8 mouse cellular contexts compared by ENCODE assay signal in the genomic region with DNA sequence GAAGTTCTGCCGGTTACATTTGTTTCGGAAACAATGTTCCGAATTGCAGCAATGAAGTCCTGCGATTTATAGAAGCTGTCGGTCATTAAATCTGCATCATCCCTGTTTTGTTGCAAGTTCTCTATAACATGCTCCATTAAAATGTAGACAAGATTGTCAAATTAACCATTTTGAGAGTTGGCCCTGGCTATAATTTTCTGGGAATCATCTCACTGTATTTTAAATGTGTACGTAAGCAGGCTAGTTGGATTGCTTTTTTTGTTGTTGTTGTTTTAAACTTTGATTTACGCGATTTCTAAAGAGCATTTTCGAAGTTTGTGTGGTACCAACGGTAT. TPM values are rescaled to one million over a fixed set of nuclear protein-coding genes. Genes with fewer than 3 reads are reported as not detected.
DNase-seq lines count a peak whose midpoint lies in the region; ATAC-seq and TF ChIP-seq lines count a peak whose summit lies in the region.

No protein-coding gene starts in this region.

- peaks cover 25% of the 10 kb centered on the region for H3K4me1 ChIP-seq in heart, embryonic 15.5 days (replicated peaks)
- H3K4me1 ChIP-seq in ES-E14 (ENCODE audit: control insufficient read depth in 2 of 2, insufficient read depth in 2 of 2, low read length in 2 of 2, poor library complexity in 1 of 2): peaks cover 2 to 10% of the 10 kb centered on the region in 2 experiments; a peak in 3 of 4 replicates
- H3K4me1 ChIP-seq in hindbrain, embryonic 10.5 days (replicated peaks): peaks cover 14% of the 10 kb centered on the region
- peaks cover 36% of the 10 kb centered on the region for H3K4me1 ChIP-seq in midbrain, embryonic 10.5 days

- H3K9me3 ChIP-seq in heart, embryonic 15.5 days (replicated peaks): no peaks in the 10 kb centered on the region
- no peaks in the 10 kb centered on the region for H3K9me3 ChIP-seq in ES-E14 (ENCODE audit: control insufficient read depth, insufficient read depth, low read depth, low read length)
- 0 out of 2 replicates have a peak, but pooled peaks cover 5% of the 10 kb centered on the region for H3K9me3 ChIP-seq in hindbrain, embryonic 10.5 days
- no peaks in the 10 kb centered on the region; the same call in 1 of the 2 replicates for H3K9me3 ChIP-seq in midbrain, embryonic 10.5 days (replicated peaks)

- WGBS in heart, embryonic 15.5 days: 12% methylated on average over 10 of the region's 10 CpGs
- 18% methylated on average over 10 of the region's 10 CpGs for WGBS in hindbrain, embryonic 10.5 days
- 21% methylated on average over 10 of the region's 10 CpGs for WGBS in midbrain, embryonic 10.5 days

- peak overlapping the region; percentile 96 for H3K9ac ChIP-seq in heart, embryonic 15.5 days
- H3K9ac ChIP-seq in ES-E14 (ENCODE audit: insufficient read depth, low read depth, low read length, poor library complexity, severe bottlenecking): peak overlapping the region; percentile 93; the same call in 1 of the 2 replicates

- in situ Hi-C loops in ES-E14 (cut with MboI; ENCODE audit: low sequenced_read_pairs in 2 of 2, unreplicated experiment in 2 of 2): no loop called here

- no peak for ATAC-seq in heart, embryonic 15.5 days (replicated peaks; ENCODE audit: insufficient number of reproducible peaks, insufficient read depth, low FRiP score, low read depth)

- peak overlapping the region; percentile 99 for H3K27ac ChIP-seq in heart, embryonic 15.5 days
- H3K27ac ChIP-seq in ES-E14 (ENCODE audit: insufficient read depth, low read depth, low read length, poor library complexity, severe bottlenecking): no peak overlapping the region
- peak overlapping the region; percentile 100 for H3K27ac ChIP-seq in hindbrain, embryonic 10.5 days
- peak overlapping the region; percentile 100 for H3K27ac ChIP-seq in midbrain, embryonic 10.5 days (replicated peaks)

- H3K4me2 ChIP-seq in heart, embryonic 15.5 days: peak overlapping the region; percentile 67

- no peaks in the 10 kb centered on the region for H3K36me3 ChIP-seq in heart, embryonic 15.5 days
- no peaks in the 10 kb centered on the region for H3K36me3 ChIP-seq in ES-E14 (ENCODE audit: control insufficient read depth, insufficient read depth, low read length, poor library complexity, severe bottlenecking)
- H3K36me3 ChIP-seq in hindbrain, embryonic 10.5 days: peaks cover 8% of the 10 kb centered on the region
- peaks cover 16% of the 10 kb centered on the region for H3K36me3 ChIP-seq in midbrain, embryonic 10.5 days

- H3K27me3 ChIP-seq in heart, embryonic 15.5 days: no peaks in the 10 kb centered on the region
- no peaks in the 10 kb centered on the region for H3K27me3 ChIP-seq in hindbrain, embryonic 10.5 days (ENCODE audit: insufficient read depth, poor library complexity, severe bottlenecking)
- no peaks in the 10 kb centered on the region for H3K27me3 ChIP-seq in midbrain, embryonic 10.5 days (ENCODE audit: low read depth, poor library complexity, severe bottlenecking)

- peak overlapping the region; percentile 83 for H3K4me3 ChIP-seq in heart, embryonic 15.5 days
- peak overlapping the region; percentile 69 to 88 for H3K4me3 ChIP-seq in ES-E14 (ENCODE audit: insufficient read depth in 1 of 2, low read depth in 1 of 2, low read length in 2 of 2, poor library complexity in 1 of 2, severe bottlenecking in 1 of 2)
- H3K4me3 ChIP-seq in hindbrain, embryonic 10.5 days: peak overlapping the region; percentile 93
- H3K4me3 ChIP-seq in midbrain, embryonic 10.5 days: peak overlapping the region; percentile 92

- DNase-seq in heart, postnatal 4 days: no peak
- no peak for DNase-seq in ES-E14 (ENCODE audit: low read depth, low spot score)
- DNase-seq in hindbrain, embryonic 10.5 days (ENCODE audit: low spot score): no peak
- DNase-seq in midbrain, embryonic 10.5 days (ENCODE audit: low spot score): no peak
- no peak for DNase-seq in layer of hippocampus, postnatal 36 days
- DNase-seq in urinary bladder, adult 18-20 months (ENCODE audit: low spot score in 2 of 2): no peak
- DNase-seq in MN1 (ENCODE audit: low spot score): no peak

TF ChIP-seq in ES-E14, 5 proteins besides CTCF, POLR2A, EP300 and RAD21:
- no peak for TF ChIP-seq MAFK (IDR thresholded peaks at IDR 0.05; ENCODE audit: insufficient read depth, low read depth, low read length)
- TF ChIP-seq CHD2 (IDR thresholded peaks at IDR 0.05; ENCODE audit: low read depth, low read length): no peak
- TF ChIP-seq ZNF384 (IDR thresholded peaks at IDR 0.05; ENCODE audit: low read depth, low read length): no peak
- no peak for TF ChIP-seq ZC3H11A (IDR thresholded peaks at IDR 0.05; ENCODE audit: borderline replicate concordance, low read depth, low read length)
- no peak for TF ChIP-seq HCFC1 (IDR thresholded peaks at IDR 0.05; ENCODE audit: borderline replicate concordance, insufficient read depth, low read length)

RNA-seq across cellular contexts. Expression of gene Qk, which starts 0.8 kb away (rescaled TPM):
- 34.3 and 43.3 TPM in 2 replicates for polyA plus RNA-seq in heart, embryonic 15.5 days (2015; fragmentation: Nextera tagmentation; extraction: Ambion mirVana)
- 100 to 1,000 TPM; 588 to 671 TPM for total RNA-seq in heart, postnatal 4 days (2021)
- 129 and 184 TPM in 2 replicates for total RNA-seq in ES-E14 (2012; rRNA removed)
- 34.6 and 41.4 TPM in 2 replicates for polyA plus RNA-seq in hindbrain, embryonic 10.5 days (2016; fragmentation: Nextera tagmentation; extraction: Ambion mirVana)
- 47.7 and 49.5 TPM in 2 replicates for polyA plus RNA-seq in midbrain, embryonic 10.5 days (2016; fragmentation: Nextera tagmentation; extraction: Ambion mirVana)
- 100 to 1,000 TPM; 367 to 426 TPM for total RNA-seq in layer of hippocampus, postnatal 36 days (2021)
